9 mouse cellular contexts compared by ENCODE assay signal in the genomic region with DNA sequence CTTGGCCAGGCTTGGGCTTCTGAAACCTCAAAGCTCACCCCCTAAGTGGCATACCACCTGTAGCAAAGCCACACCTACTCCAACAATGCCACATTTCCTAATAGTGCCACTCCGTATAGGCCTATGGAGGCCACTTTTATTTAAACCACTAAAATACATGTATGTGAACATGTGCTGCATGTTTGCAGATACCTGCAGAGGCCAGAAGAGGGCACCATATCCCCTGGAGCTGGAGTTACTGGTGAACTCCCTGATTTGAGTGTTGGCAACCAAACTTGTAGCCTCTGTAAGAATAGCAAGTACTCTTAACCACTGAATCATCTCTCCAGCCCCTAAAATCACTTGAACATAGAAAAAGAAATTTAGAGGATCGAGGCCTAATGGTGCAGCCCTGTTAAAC. TPM values are rescaled to one million over a fixed set of nuclear protein-coding genes. Genes with fewer than 3 reads are reported as not detected.
DNase-seq lines count a peak whose midpoint lies in the region; ATAC-seq and TF ChIP-seq lines count a peak whose summit lies in the region.
"Had no signal": no experiment of that assay in that cellular context is flagged by ENCODE, and none has a peak within 500 bp of the region (broad histone marks: within the 10 kb centered on the region; RNA-seq: fewer than 3 reads in every experiment).

No protein-coding gene starts in this region.

- H3K4me3 ChIP-seq in hindbrain, embryonic 10.5 days: no peak overlapping the region
- no peak overlapping the region for H3K4me3 ChIP-seq in hindbrain, embryonic 13.5 days
- H3K4me3 ChIP-seq in embryonic facial prominence, embryonic 14.5 days (ENCODE audit: low read depth, low read length): no peak overlapping the region
- no peak overlapping the region for H3K4me3 ChIP-seq in limb, embryonic 14.5 days (replicated peaks; ENCODE audit: low read length)
- H3K4me3 ChIP-seq: midbrain, embryonic 12.5 days had no signal

- no peak for TF ChIP-seq POLR2A in limb, embryonic 14.5 days (IDR thresholded peaks at IDR 0.05; ENCODE audit: borderline replicate concordance, extremely low read depth, insufficient read depth, insufficient read length)

- no peak overlapping the region for H3K27ac ChIP-seq in hindbrain, embryonic 10.5 days
- no peak overlapping the region for H3K27ac ChIP-seq in hindbrain, embryonic 13.5 days
- no peak overlapping the region for H3K27ac ChIP-seq in embryonic facial prominence, embryonic 14.5 days (replicated peaks; ENCODE audit: low read depth, low read length)
- H3K27ac ChIP-seq in limb, embryonic 14.5 days (replicated peaks; ENCODE audit: low read depth, low read length): no peak overlapping the region
- H3K27ac ChIP-seq: midbrain, embryonic 12.5 days had no signal

- H3K9ac ChIP-seq in hindbrain, embryonic 13.5 days: no peak overlapping the region
- H3K9ac ChIP-seq in embryonic facial prominence, embryonic 14.5 days (ENCODE audit: low read depth, low read length): no peak overlapping the region
- no peak overlapping the region for H3K9ac ChIP-seq in limb, embryonic 14.5 days (ENCODE audit: low read depth, low read length, severe bottlenecking)
- H3K9ac ChIP-seq: midbrain, embryonic 12.5 days had no signal

- H3K9me3 ChIP-seq in hindbrain, embryonic 10.5 days: no peaks in the 10 kb centered on the region
- no peaks in the 10 kb centered on the region for H3K9me3 ChIP-seq in hindbrain, embryonic 13.5 days
- H3K9me3 ChIP-seq in embryonic facial prominence, embryonic 14.5 days (ENCODE audit: control insufficient read depth, low read length): no peaks in the 10 kb centered on the region
- no peaks in the 10 kb centered on the region for H3K9me3 ChIP-seq in limb, embryonic 14.5 days (ENCODE audit: control insufficient read depth, low read length)
- H3K9me3 ChIP-seq: midbrain, embryonic 12.5 days had no signal

- WGBS in hindbrain, embryonic 10.5 days: 89% methylated on average over 2 of the region's 2 CpGs
- WGBS in hindbrain, embryonic 13.5 days: 99% methylated on average over 2 of the region's 2 CpGs
- WGBS in embryonic facial prominence, embryonic 14.5 days: 88% methylated on average over 2 of the region's 2 CpGs
- WGBS in limb, embryonic 14.5 days: 93% methylated on average over 2 of the region's 2 CpGs

- H3K4me1 ChIP-seq in hindbrain, embryonic 10.5 days (replicated peaks): no peaks in the 10 kb centered on the region
- no peaks in the 10 kb centered on the region for H3K4me1 ChIP-seq in hindbrain, embryonic 13.5 days (replicated peaks)
- H3K4me1 ChIP-seq in embryonic facial prominence, embryonic 14.5 days (ENCODE audit: control insufficient read depth, insufficient read depth, low read length): no peaks in the 10 kb centered on the region
- H3K4me1 ChIP-seq in limb, embryonic 14.5 days (ENCODE audit: control insufficient read depth, insufficient read depth, low read length): 0 out of 2 replicates have a peak, but pooled peaks cover 4% of the 10 kb centered on the region
- H3K4me1 ChIP-seq: midbrain, embryonic 12.5 days had no signal

- no peak for ATAC-seq in hindbrain, embryonic 13.5 days (ENCODE audit: low FRiP score)
- peak; percentile 43 for ATAC-seq in activated CD4-positive, CD25-positive, alpha-beta regulatory T cell, adult 4 months
- no peak for ATAC-seq in embryonic facial prominence, embryonic 14.5 days (ENCODE audit: low read depth)
- ATAC-seq in limb, embryonic 14.5 days (ENCODE audit: low FRiP score, low read depth): no peak
- no peak for ATAC-seq in frontal cortex, adult (ENCODE audit: low TSS enrichment)

- peaks cover 99% of the 10 kb centered on the region for H3K36me3 ChIP-seq in hindbrain, embryonic 10.5 days
- H3K36me3 ChIP-seq in hindbrain, embryonic 13.5 days: peaks cover 92% of the 10 kb centered on the region
- H3K36me3 ChIP-seq in embryonic facial prominence, embryonic 14.5 days (ENCODE audit: control insufficient read depth, insufficient read depth, low read length): peaks cover 99% of the 10 kb centered on the region
- peaks cover 89% of the 10 kb centered on the region for H3K36me3 ChIP-seq in limb, embryonic 14.5 days (ENCODE audit: control insufficient read depth, insufficient read depth, low read length)

- peak; percentile 58 for DNase-seq in hindbrain, embryonic 10.5 days (ENCODE audit: low spot score)
- peak; percentile 51 for DNase-seq in CD4-positive helper T cell, adult 2 months (ENCODE audit: low read depth, low spot score)
- DNase-seq in embryonic facial prominence, embryonic 14.5 days (ENCODE audit: low spot score): peak; percentile 34
- peak; percentile 32 for DNase-seq in limb, embryonic 14.5 days (ENCODE audit: low spot score)
- DNase-seq in retina, postnatal 7 days (ENCODE audit: low read depth, low spot score): peak; percentile 30

- H3K27me3 ChIP-seq in hindbrain, embryonic 10.5 days (ENCODE audit: insufficient read depth, poor library complexity, severe bottlenecking): no peaks in the 10 kb centered on the region
- no peaks in the 10 kb centered on the region for H3K27me3 ChIP-seq in hindbrain, embryonic 13.5 days
- H3K27me3 ChIP-seq in embryonic facial prominence, embryonic 14.5 days (replicated peaks; ENCODE audit: control insufficient read depth, insufficient read depth, low read length): no peaks in the 10 kb centered on the region
- no peaks in the 10 kb centered on the region for H3K27me3 ChIP-seq in limb, embryonic 14.5 days (ENCODE audit: control insufficient read depth, insufficient read depth, low read length)
- H3K27me3 ChIP-seq: midbrain, embryonic 12.5 days had no signal

- no peak overlapping the region for H3K4me2 ChIP-seq in hindbrain, embryonic 13.5 days
- H3K4me2 ChIP-seq in embryonic facial prominence, embryonic 14.5 days (ENCODE audit: low read depth, low read length): no peak overlapping the region
- H3K4me2 ChIP-seq in limb, embryonic 14.5 days (replicated peaks; ENCODE audit: low read depth, low read length, severe bottlenecking): no peak overlapping the region
- H3K4me2 ChIP-seq: midbrain, embryonic 12.5 days had no signal

RNA-seq across cellular contexts. Expression of a gene that starts 12.5 kb away (rescaled TPM):
- not detected in 2 replicates for polyA plus RNA-seq in hindbrain, embryonic 10.5 days (2016; fragmentation: Nextera tagmentation; extraction: Ambion mirVana)
- polyA plus RNA-seq in hindbrain, embryonic 13.5 days (2015; fragmentation: Nextera tagmentation; extraction: Ambion mirVana): 0.27 TPM in 1 of 2 replicates, not detected in the other
- not detected for polyA plus RNA-seq in activated CD4-positive, CD25-positive, alpha-beta regulatory T cell, adult 4 months (2017; shearing (Covaris generic))
- polyA plus RNA-seq in embryonic facial prominence, embryonic 14.5 days (2014; fragmentation: Nextera tagmentation; extraction: Ambion mirVana): 0.47 TPM in 1 of 2 replicates, not detected in the other
- polyA plus RNA-seq in limb, embryonic 14.5 days (2012; rRNA removed): 0.23 and 0.63 TPM in 2 replicates
- 0.37 and 0.52 TPM in 2 replicates for polyA plus RNA-seq in limb, embryonic 14.5 days (2014; fragmentation: Nextera tagmentation; extraction: Ambion mirVana)
- polyA plus RNA-seq: midbrain, embryonic 12.5 days had no signal

RNA-seq across cellular contexts. Expression of a gene that starts 27.1 kb away (rescaled TPM):
- 21.4 and 21.7 TPM in 2 replicates for polyA plus RNA-seq in hindbrain, embryonic 10.5 days (2016; fragmentation: Nextera tagmentation; extraction: Ambion mirVana)
- polyA plus RNA-seq in hindbrain, embryonic 13.5 days (2015; fragmentation: Nextera tagmentation; extraction: Ambion mirVana): 19.1 and 20.2 TPM in 2 replicates
- not detected for polyA plus RNA-seq in activated CD4-positive, CD25-positive, alpha-beta regulatory T cell, adult 4 months (2017; shearing (Covaris generic))
- 43.9 and 46.5 TPM in 2 replicates for polyA plus RNA-seq in embryonic facial prominence, embryonic 14.5 days (2014; fragmentation: Nextera tagmentation; extraction: Ambion mirVana)
- polyA plus RNA-seq in limb, embryonic 14.5 days (2012; rRNA removed): 49.8 and 66.4 TPM in 2 replicates
- 36.2 and 37.8 TPM in 2 replicates for polyA plus RNA-seq in limb, embryonic 14.5 days (2014; fragmentation: Nextera tagmentation; extraction: Ambion mirVana)

RNA-seq across cellular contexts. Expression of a gene that starts 35.7 kb away (rescaled TPM):
- polyA plus RNA-seq in hindbrain, embryonic 10.5 days (2016; fragmentation: Nextera tagmentation; extraction: Ambion mirVana): 14.4 and 17.7 TPM in 2 replicates
- 36.0 and 42.4 TPM in 2 replicates for polyA plus RNA-seq in hindbrain, embryonic 13.5 days (2015; fragmentation: Nextera tagmentation; extraction: Ambion mirVana)
- polyA plus RNA-seq in activated CD4-positive, CD25-positive, alpha-beta regulatory T cell, adult 4 months (2017; shearing (Covaris generic)): 10 to 100 TPM in 1 of 2 experiments, 1 to 10 TPM in 1; 9.8 to 12.1 TPM
- polyA plus RNA-seq in embryonic facial prominence, embryonic 14.5 days (2014; fragmentation: Nextera tagmentation; extraction: Ambion mirVana): 21.2 and 26.8 TPM in 2 replicates
- 53.8 and 57.1 TPM in 2 replicates for polyA plus RNA-seq in limb, embryonic 14.5 days (2012; rRNA removed)
- polyA plus RNA-seq in limb, embryonic 14.5 days (2014; fragmentation: Nextera tagmentation; extraction: Ambion mirVana): 27.1 and 32.9 TPM in 2 replicates

RNA-seq across cellular contexts. Expression of a gene that starts 45.3 kb away (rescaled TPM):
- polyA plus RNA-seq in hindbrain, embryonic 10.5 days (2016; fragmentation: Nextera tagmentation; extraction: Ambion mirVana): 36.1 and 72.6 TPM in 2 replicates
- 169 and 175 TPM in 2 replicates for polyA plus RNA-seq in hindbrain, embryonic 13.5 days (2015; fragmentation: Nextera tagmentation; extraction: Ambion mirVana)
- polyA plus RNA-seq in activated CD4-positive, CD25-positive, alpha-beta regulatory T cell, adult 4 months (2017; shearing (Covaris generic)): 10 to 100 TPM in 1 of 2 experiments, 1 to 10 TPM in 1; 8.7 to 12.5 TPM
- 13.1 and 13.2 TPM in 2 replicates for polyA plus RNA-seq in embryonic facial prominence, embryonic 14.5 days (2014; fragmentation: Nextera tagmentation; extraction: Ambion mirVana)
- 9.2 and 10.3 TPM in 2 replicates for polyA plus RNA-seq in limb, embryonic 14.5 days (2012; rRNA removed)
- polyA plus RNA-seq in limb, embryonic 14.5 days (2014; fragmentation: Nextera tagmentation; extraction: Ambion mirVana): 10.2 TPM in 2 replicates

RNA-seq across cellular contexts. Expression of a gene that starts 49.4 kb away (rescaled TPM):
- 69.1 and 79.2 TPM in 2 replicates for polyA plus RNA-seq in hindbrain, embryonic 10.5 days (2016; fragmentation: Nextera tagmentation; extraction: Ambion mirVana)
- 43.6 and 44.4 TPM in 2 replicates for polyA plus RNA-seq in hindbrain, embryonic 13.5 days (2015; fragmentation: Nextera tagmentation; extraction: Ambion mirVana)
- polyA plus RNA-seq in activated CD4-positive, CD25-positive, alpha-beta regulatory T cell, adult 4 months (2017; shearing (Covaris generic)): 100 to 1,000 TPM; 199 to 210 TPM
- polyA plus RNA-seq in embryonic facial prominence, embryonic 14.5 days (2014; fragmentation: Nextera tagmentation; extraction: Ambion mirVana): 82.2 and 88.4 TPM in 2 replicates
- polyA plus RNA-seq in limb, embryonic 14.5 days (2012; rRNA removed): 124 and 151 TPM in 2 replicates
- polyA plus RNA-seq in limb, embryonic 14.5 days (2014; fragmentation: Nextera tagmentation; extraction: Ambion mirVana): 92.8 and 99.6 TPM in 2 replicates

Comparison
In these comparisons a context has a peak if more than half of its experiments do, and no peak if none do; other contexts are left out.
1. RNA of a gene that starts 27.1 kb away (polyA plus RNA-seq): 36.2 to 66.4 TPM in limb, embryonic 14.5 days, 43.9 to 46.5 TPM in embryonic facial prominence, embryonic 14.5 days, 21.4 to 21.7 TPM in hindbrain, embryonic 10.5 days and 19.1 to 20.2 TPM in hindbrain, embryonic 13.5 days; not detected in activated CD4-positive, CD25-positive, alpha-beta regulatory T cell, adult 4 months; every median in the first group is over 10 times any median in the second.
2. Peak in every context shown above with its lines, with median percentiles within 50 percentile points of each other: DNase-seq.